Mouse (Mus musculus) forebrain, embryonic 16.5 days (tissue): ENCODE data around the gene Cldnd1. TPM values are rescaled to one million over a fixed set of nuclear protein-coding genes. Genes with fewer than 3 reads are reported as not detected.

Experiments
- ATAC-seq: fragments of 200-750 bp; cut with Nextera tagmentation; 2 replicates; pipeline ENCODE4 v1.8.0; 2017; ENCODE audit warnings: mild to moderate bottlenecking, moderate library complexity
- H3K27ac ChIP-seq: fragments of 300-500 bp; sonication (generic); 2 replicates; pipeline ENCODE4 v1.5.1; 2014; ENCODE audit warnings: low read length, control low read depth
- H3K27me3 ChIP-seq: fragments of 300-500 bp; sonication (generic); replicated peaks from 2 replicates; pipeline ENCODE4 v1.6.1; 2014; ENCODE audit warnings: low read length; ENCODE audit not compliant: control insufficient read depth, insufficient read depth
- H3K36me3 ChIP-seq: fragments of 300-500 bp; sonication (generic); 2 replicates; pipeline ENCODE4 v1.6.1; 2014; ENCODE audit not compliant: control insufficient read depth, insufficient read depth
- H3K4me1 ChIP-seq: fragments of 300-500 bp; sonication (generic); replicated peaks from 2 replicates; pipeline ENCODE4 v1.6.1; 2014; ENCODE audit warnings: low read length; ENCODE audit not compliant: control insufficient read depth, insufficient read depth
- H3K4me2 ChIP-seq: fragments of 300-500 bp; sonication (generic); 2 replicates; pipeline ENCODE4 v1.6.1; 2014; ENCODE audit warnings: mild to moderate bottlenecking, low read length, control low read depth
- H3K4me3 ChIP-seq: fragments of 300-500 bp; sonication (generic); replicated peaks from 2 replicates; pipeline ENCODE4 v1.5.1; 2014; ENCODE audit warnings: mild to moderate bottlenecking, low read length, control low read depth
- H3K9ac ChIP-seq: fragments of 300-500 bp; sonication (generic); replicated peaks from 2 replicates; pipeline ENCODE4 v1.6.1; 2014; ENCODE audit warnings: low read depth, low read length, control low read depth
- H3K9me3 ChIP-seq: fragments of 300-500 bp; sonication (generic); 2 replicates; pipeline ENCODE4 v1.6.1; 2016; ENCODE audit warnings: low read length; ENCODE audit not compliant: control insufficient read depth
- WGBS: fragments of 180-500 bp; shearing (Covaris S2); extraction: QIAGEN DNeasy Blood & Tissue Kit; methylation state at CpG from one replicate; pipeline ENCODE4 v1.1.7; 2014; 5-methylcytosine and 5-hydroxymethylcytosine counted together
- polyA plus RNA-seq: library from polyadenylated mRNA; unstranded; fragments of >200 nt; fragmentation: Nextera tagmentation; extraction: Ambion mirVana; gene quantifications from 2 replicates; pipeline ENCODE4 v1.2.1, GENCODE M21; 2015

Cldnd1 gene
- polyA plus RNA-seq, 1 experiment from 2014 or later = 118 TPM

GRCm38 (mm10) chr16:58704999-58705398 lies 22.7 kb upstream of the Cldnd1 start:
- H3K9me3 ChIP-seq = no peaks in the 10 kb centered on the region
- H3K27ac ChIP-seq = no peak overlapping the region
- no peak for ATAC-seq
- no peak overlapping the region for H3K4me3 ChIP-seq
- H3K4me1 ChIP-seq = no peaks in the 10 kb centered on the region
- H3K36me3 ChIP-seq = no peaks in the 10 kb centered on the region
- no peak overlapping the region for H3K4me2 ChIP-seq
- H3K27me3 ChIP-seq = no peaks in the 10 kb centered on the region
- no peak overlapping the region for H3K9ac ChIP-seq

DNA sequence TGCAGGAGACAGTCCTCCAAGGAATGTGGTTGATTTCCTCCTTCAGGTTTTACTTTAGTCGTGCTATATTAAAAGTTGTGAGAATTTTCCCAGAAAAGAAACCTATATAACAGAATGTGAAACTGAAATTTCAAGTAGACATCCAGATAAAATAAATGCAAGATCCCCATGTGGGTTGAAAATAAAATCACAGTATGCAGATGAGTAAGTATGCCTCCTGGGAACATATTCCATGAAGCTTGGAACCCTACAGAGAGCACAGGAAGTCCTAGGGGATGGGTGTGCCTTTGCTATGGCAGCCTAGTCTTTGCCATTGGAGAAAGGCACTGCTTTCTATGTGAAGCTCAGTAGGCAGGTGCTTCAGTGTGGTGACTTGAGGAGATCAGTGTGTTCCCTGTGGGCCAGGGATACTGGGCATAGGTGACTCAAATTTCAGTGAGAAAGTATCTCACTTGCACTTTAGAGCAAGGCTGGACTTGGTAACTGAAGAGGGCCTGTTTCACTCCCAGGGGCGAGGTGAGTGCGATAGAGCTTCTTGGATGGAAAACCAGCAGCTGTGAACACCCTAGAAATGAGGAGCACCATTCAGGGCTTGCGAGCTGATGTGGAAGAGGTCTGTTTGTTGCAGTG lies 20.3 kb upstream of the Cldnd1 start:
- Histone ChIP-seq H3K4me3 (no peak overlapping the region), H3K27ac (no peak overlapping the region), H3K4me1 (no peaks in the 10 kb centered on the region), H3K9ac (no peak overlapping the region), H3K27me3 (no peaks in the 10 kb centered on the region), H3K4me2 (no peak overlapping the region), H3K36me3 (no peaks in the 10 kb centered on the region), H3K9me3 (no peaks in the 10 kb centered on the region)
- 91% methylated on average over 4 of the region's 4 CpGs for WGBS
- ATAC-seq = no peak

DNA sequence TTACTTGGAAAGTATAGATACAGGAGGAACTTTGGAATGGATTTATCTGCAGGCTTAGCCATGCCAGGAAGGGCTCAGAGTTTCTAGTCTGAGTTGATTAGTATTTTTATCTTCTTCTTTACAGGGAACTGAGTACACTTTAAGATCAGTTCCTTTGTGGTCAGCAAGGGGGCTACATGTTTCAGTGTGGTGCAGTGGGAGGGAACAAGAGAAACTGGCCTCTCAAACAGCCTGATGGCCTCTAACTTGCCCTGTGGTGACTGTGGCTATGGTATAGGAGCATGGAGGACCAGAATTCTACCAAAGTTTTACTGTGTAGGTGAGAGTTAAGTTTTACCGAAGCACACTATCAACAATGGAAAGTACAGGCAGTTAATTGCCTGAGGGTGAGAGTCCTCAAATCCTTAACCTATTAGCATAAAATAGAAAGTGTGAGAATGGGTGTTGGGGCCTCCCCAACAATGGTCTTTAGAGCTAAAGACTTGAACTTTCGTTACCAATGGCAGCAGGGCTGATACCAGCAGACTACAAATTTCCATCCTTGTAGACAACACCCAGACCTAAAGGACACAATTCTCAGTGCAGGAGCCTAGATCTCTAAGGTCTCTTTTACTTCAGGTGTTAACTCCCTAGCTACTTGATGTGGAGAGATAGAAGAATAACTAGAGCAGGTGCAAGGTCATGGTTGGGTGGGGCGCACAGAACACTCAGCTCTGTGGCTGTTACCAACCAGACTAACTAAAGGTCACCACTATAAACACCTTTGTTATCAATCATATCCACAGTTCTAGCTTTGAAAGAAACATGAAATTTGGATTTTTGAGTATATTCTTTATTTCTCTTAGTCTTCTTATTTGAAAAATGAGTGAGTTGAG lies 18.9 kb upstream of the Cldnd1 start:
- ATAC-seq = no peak
- H3K4me2 ChIP-seq = no peak overlapping the region
- WGBS = 69% methylated on average over 3 of the region's 3 CpGs
- H3K4me3 ChIP-seq = no peak overlapping the region
- H3K36me3 ChIP-seq = no peaks in the 10 kb centered on the region
- no peak overlapping the region for H3K27ac ChIP-seq
- H3K4me1 ChIP-seq = no peaks in the 10 kb centered on the region
- H3K9ac ChIP-seq = no peak overlapping the region
- H3K9me3 ChIP-seq = no peaks in the 10 kb centered on the region
- H3K27me3 ChIP-seq = no peaks in the 10 kb centered on the region

GRCm38 (mm10) chr16:58709536-58709935 lies 18.2 kb upstream of the Cldnd1 start:
- Histone ChIP-seq H3K4me3 (no peak overlapping the region), H3K4me1 (no peaks in the 10 kb centered on the region), H3K9me3 (no peaks in the 10 kb centered on the region), H3K27ac (no peak overlapping the region), H3K9ac (no peak overlapping the region), H3K36me3 (no peaks in the 10 kb centered on the region), H3K27me3 (no peaks in the 10 kb centered on the region), H3K4me2 (no peak overlapping the region)
- WGBS = 70% methylated on average over 4 of the region's 4 CpGs
- ATAC-seq = no peak

DNA sequence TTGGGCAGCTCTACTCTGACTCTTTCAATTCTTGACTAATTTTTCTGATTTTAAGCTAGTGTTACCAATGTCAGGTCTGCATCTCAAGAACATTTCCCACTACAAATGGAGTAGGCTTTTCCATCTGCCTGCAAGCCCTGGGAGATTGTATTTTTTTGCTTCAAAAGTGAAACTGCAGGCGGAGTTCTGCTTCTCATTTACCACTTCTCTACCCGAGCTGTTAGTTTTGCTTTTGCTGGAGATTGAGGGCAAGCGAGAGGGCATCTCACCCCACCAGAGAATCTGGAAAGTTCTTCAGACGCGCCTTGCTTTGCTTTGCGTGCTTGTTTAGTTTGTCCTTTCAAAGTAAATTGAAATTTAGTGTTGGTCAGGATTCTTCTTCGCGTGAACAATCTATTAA lies 15.5 kb upstream of the Cldnd1 start:
- no peak overlapping the region for H3K27ac ChIP-seq
- ATAC-seq = no peak
- H3K27me3 ChIP-seq = no peaks in the 10 kb centered on the region
- WGBS = 82% methylated on average over 8 of the region's 8 CpGs
- no peak overlapping the region for H3K9ac ChIP-seq
- no peaks in the 10 kb centered on the region for H3K9me3 ChIP-seq
- H3K4me2 ChIP-seq = no peak overlapping the region
- no peaks in the 10 kb centered on the region for H3K36me3 ChIP-seq
- H3K4me3 ChIP-seq = no peak overlapping the region
- H3K4me1 ChIP-seq = no peaks in the 10 kb centered on the region

DNA sequence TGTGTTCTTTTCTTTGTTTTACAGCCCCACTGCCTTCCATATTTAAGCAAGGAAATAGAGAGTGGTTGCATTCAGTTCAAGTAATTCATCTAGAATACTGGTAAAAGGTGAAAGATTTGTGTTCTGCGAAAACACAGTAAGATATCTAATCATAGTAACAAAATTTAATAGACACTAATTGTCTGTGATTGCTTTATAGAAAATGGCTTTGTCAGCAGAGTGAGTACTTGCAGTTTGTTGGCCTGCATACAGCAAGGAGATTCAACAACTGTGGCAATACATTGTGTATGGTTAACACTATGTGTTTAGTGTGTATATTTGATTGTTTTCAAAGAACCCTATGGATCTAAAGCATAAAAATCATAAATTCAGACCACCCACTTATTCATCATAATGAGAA lies 14.6 kb upstream of the Cldnd1 start:
- no peaks in the 10 kb centered on the region for H3K27me3 ChIP-seq
- H3K4me3 ChIP-seq = no peak overlapping the region
- no peak overlapping the region for H3K9ac ChIP-seq
- H3K9me3 ChIP-seq = no peaks in the 10 kb centered on the region
- H3K4me1 ChIP-seq = no peaks in the 10 kb centered on the region
- 83% methylated on average over 1 of the region's 1 CpGs for WGBS
- H3K4me2 ChIP-seq = no peak overlapping the region
- H3K36me3 ChIP-seq = no peaks in the 10 kb centered on the region
- no peak overlapping the region for H3K27ac ChIP-seq
- ATAC-seq = no peak

GRCm38 (mm10) chr16:58715018-58715417 lies 12.7 kb upstream of the Cldnd1 start:
- H3K4me3 ChIP-seq = no peak overlapping the region
- H3K4me1 ChIP-seq = no peaks in the 10 kb centered on the region
- no peaks in the 10 kb centered on the region for H3K36me3 ChIP-seq
- no peak overlapping the region for H3K9ac ChIP-seq
- H3K9me3 ChIP-seq = no peaks in the 10 kb centered on the region
- no peaks in the 10 kb centered on the region for H3K27me3 ChIP-seq
- H3K4me2 ChIP-seq = no peak overlapping the region
- WGBS = 76% methylated on average over 4 of the region's 4 CpGs
- H3K27ac ChIP-seq = no peak overlapping the region
- ATAC-seq = no peak

DNA sequence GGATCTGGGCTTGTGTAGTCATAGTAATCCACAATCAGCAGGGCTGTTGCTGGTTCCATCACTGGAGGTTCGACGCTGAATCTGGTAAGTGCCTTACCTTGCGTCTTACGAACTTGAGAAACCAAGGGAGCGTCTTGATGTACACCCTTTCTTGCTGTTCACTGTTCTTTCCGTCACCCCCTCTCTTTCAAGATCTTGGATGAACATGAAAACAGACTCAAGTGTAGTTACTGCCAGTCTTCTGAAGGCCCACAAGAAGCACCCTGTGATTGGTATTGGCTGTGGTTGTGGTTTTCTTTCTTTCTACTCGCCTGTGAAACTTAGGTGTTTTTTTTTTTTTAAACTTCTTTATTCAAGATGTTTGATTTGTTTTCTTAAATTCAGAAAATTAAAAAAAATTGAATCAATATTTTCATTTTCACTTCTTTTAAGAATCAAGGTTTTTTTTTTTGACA lies 9.0 kb upstream of the Cldnd1 start, which contains the start of gene Gpr15:
Gene Gpr15 (minus strand): TSS at position 405 of the 455 bp plus-strand sequence.
- no peak for ATAC-seq
- Histone ChIP-seq H3K4me2 (no peak within 1 kb of the TSS), H3K27ac (no peak within 1 kb of the TSS), H3K27me3 (no peaks in the 10 kb centered on the region), H3K4me1 (no peaks in the 10 kb centered on the region), H3K4me3 (no peak within 1 kb of the TSS), H3K9me3 (no peaks in the 10 kb centered on the region), H3K9ac (no peak within 1 kb of the TSS), H3K36me3 (no peaks in the 10 kb centered on the region)
- 93% methylated on average over 7 of the region's 7 CpGs for WGBS

GRCm38 (mm10) chr16:58722292-58722691 lies 5.4 kb upstream of the Cldnd1 start:
- WGBS = 95% methylated on average over 2 of the region's 2 CpGs
- no peaks in the 10 kb centered on the region for H3K36me3 ChIP-seq
- H3K4me3 ChIP-seq = no peak overlapping the region
- H3K9me3 ChIP-seq = no peaks in the 10 kb centered on the region
- no peaks in the 10 kb centered on the region for H3K4me1 ChIP-seq
- H3K27me3 ChIP-seq = no peaks in the 10 kb centered on the region
- no peak overlapping the region for H3K4me2 ChIP-seq
- H3K27ac ChIP-seq = no peak overlapping the region
- ATAC-seq = no peak
- H3K9ac ChIP-seq = no peak overlapping the region
